Mouse (Mus musculus) macrophage (primary cell): ENCODE data around the gene Copg2. TPM values are rescaled to one million over a fixed set of nuclear protein-coding genes. Genes with fewer than 3 reads are reported as not detected.

Experiments
- H3K27ac ChIP-seq: fragments of 350-480 bp; formaldehyde crosslinking; 2 replicates; pipeline ENCODE4 v1.9.0; 2021
- H3K36me3 ChIP-seq: fragments of 350-480 bp; formaldehyde crosslinking; 2 replicates; pipeline ENCODE4 v1.9.0; 2021; ENCODE audit errors: inconsistent target
- H3K4me3 ChIP-seq: fragments of 350-480 bp; formaldehyde crosslinking; 2 replicates; pipeline ENCODE4 v1.9.0; 2021; ENCODE audit errors: inconsistent target
- H3K79me2 ChIP-seq: fragments of 350-480 bp; formaldehyde crosslinking; 2 replicates; pipeline ENCODE4 v1.9.0; 2021; ENCODE audit errors: inconsistent target
- WGBS: methylation state at CpG from one replicate; pipeline ENCODE4 v1.1.7; 2026; ENCODE audit warnings: inconsistent platforms; ENCODE audit not compliant: missing documents; 5-methylcytosine and 5-hydroxymethylcytosine counted together
- polyA plus RNA-seq: library from polyadenylated mRNA; stranded (reverse); fragments of 250-400 nt; gene quantifications from 3 replicates; pipeline ENCODE4 v1.2.4, GENCODE M21; 2018; ENCODE audit warnings: inconsistent platforms

The Copg2 gene
- polyA plus RNA-seq, 1 experiment from 2014 or later: 17.0 TPM

GRCm38 (mm10) chr6:30749042-30749689, 147.4 kb downstream of the Copg2 start:
- 83% methylated on average over 2 of the region's 2 CpGs for whole genome bisulfite sequencing
- H3K36me3 ChIP-seq: peaks cover 28% of the 10 kb centered on the region
- H3K79me2 ChIP-seq: no peaks in the 10 kb centered on the region
- H3K4me3 ChIP-seq: no peak overlapping the region
- no peak overlapping the region for H3K27ac ChIP-seq

- WGBS: 97% methylated on average over 6 of the region's 6 CpGs
- H3K4me3 ChIP-seq: no peak overlapping the region
- no peaks in the 10 kb centered on the region for H3K79me2 ChIP-seq
- peaks cover 35% of the 10 kb centered on the region for H3K36me3 ChIP-seq
- no peak overlapping the region for H3K27ac ChIP-seq
These were observed 148.2 kb downstream of the Copg2 start for GRCm38 (mm10) chr6:30748358-30748910.

GRCm38 (mm10) chr6:30747631-30748357, 148.8 kb downstream of the Copg2 start:
- Histone ChIP-seq H3K4me3 (no peak overlapping the region), H3K79me2 (no peaks in the 10 kb centered on the region), H3K36me3 (peaks cover 36% of the 10 kb centered on the region), H3K27ac (no peak overlapping the region)
- WGBS: 95% methylated on average over 7 of the region's 7 CpGs

DNA sequence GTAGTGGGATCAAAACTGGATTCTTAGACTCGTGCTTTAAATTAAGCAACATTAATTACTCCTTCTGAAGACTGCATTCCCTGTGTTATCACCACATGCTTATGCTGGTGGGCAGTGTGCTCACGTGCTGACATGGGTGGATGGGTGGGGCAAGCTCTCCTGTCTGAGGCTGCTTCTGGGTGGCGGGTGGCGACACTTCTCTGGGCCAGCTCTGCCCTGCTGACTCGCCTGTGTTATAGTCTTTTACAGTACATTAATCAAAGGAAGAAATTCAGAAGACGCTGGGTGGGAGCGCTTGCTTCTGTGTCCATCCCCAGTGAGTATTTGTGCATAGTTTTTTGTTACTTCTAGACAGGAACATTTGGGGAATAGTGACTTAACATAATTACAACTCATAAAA, 151.0 kb downstream of the Copg2 start:
- Histone ChIP-seq H3K4me3 (no peak overlapping the region), H3K79me2 (no peaks in the 10 kb centered on the region), H3K27ac (no peak overlapping the region), H3K36me3 (peaks cover 35% of the 10 kb centered on the region)
- WGBS: 95% methylated on average over 7 of the region's 7 CpGs

DNA sequence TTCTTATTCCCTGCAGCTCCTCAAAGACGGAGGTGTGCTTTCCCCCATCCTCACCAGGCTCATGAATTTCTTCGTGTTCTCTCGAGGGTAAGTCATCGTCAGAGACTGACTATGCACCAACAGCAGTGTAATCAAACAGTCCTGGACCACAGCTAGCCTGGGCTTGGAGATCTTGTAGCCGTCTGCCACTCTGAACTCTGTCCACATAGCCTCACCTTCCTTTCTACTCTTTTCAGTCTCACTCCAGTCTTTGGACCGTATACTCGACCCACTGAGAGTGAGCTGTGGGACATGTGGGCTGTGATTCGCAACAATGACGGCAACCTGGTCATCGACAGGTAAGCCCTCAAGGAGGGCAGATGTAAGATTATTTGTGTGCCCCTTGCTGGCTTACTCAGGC, 151.7 kb downstream of the Copg2 start:
- Histone ChIP-seq H3K27ac (no peak overlapping the region), H3K4me3 (no peak overlapping the region), H3K36me3 (peaks cover 28% of the 10 kb centered on the region), H3K79me2 (no peaks in the 10 kb centered on the region)
- 96% methylated on average over 10 of the region's 10 CpGs for WGBS

DNA sequence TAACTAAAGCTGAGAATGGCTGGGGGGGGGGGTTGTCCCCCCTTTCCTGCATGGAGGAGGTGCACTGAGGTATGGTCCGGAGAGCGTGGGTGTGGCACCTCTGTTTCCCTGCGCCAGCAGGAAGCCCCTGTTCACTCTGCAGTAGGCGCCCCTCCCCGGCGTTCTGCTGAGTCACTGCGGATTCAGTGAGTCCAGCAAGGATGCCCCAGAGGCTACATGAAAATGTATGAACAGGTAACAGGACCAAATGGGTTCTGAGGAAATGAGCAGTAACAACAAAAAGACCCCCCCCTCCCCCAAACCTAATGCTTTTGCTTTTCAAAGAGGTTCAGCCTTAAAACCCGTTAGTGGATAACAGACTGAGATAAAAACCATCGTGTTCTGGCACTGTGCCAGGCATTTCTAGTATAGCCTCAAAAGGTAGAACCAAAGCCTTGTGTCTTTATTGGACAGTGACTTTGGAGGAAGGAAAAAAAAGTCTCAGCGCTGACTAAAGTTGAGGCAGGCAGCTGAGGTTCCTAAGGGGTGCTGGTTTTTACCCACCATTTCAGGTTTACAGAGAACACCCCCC, 157.3 kb downstream of the Copg2 start:
- H3K27ac ChIP-seq: no peak overlapping the region
- H3K79me2 ChIP-seq: no peaks in the 10 kb centered on the region
- H3K4me3 ChIP-seq: no peak overlapping the region
- 54% methylated on average over 10 of the region's 10 CpGs for WGBS
- peaks cover 8% of the 10 kb centered on the region; the same call in 1 of the 2 replicates for H3K36me3 ChIP-seq

DNA sequence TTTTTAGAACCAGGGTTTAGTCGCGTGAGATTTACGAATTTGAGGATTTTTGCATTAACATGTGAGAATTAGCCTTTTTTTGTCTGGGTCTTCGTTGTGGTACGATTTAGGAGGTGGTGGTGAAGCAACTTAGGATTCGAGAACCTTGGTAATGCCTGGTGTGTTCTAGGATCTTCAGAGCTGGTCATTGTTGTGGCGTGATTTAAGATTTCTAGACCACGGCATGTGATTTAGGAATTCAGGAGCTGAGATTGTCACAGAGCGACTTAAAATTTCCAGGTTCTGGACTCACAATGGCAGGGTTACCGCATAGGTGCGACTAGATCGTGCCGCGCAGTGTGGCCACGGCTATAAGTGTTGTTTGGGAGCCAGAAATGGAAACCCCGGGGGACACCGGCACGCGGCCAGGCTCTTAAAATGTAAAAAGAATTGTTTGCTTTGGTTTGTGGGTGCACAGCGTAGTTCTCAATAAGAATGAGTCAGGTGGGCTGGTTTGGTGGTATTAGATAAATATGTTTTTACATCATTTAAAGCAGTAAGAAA, 158.1 kb downstream of the Copg2 start:
- Histone ChIP-seq H3K27ac (no peak overlapping the region), H3K4me3 (no peak overlapping the region), H3K36me3 (peaks cover 1% of the 10 kb centered on the region; the same call in 1 of the 2 replicates), H3K79me2 (no peaks in the 10 kb centered on the region)
- WGBS: 50% methylated on average over 20 of the region's 20 CpGs

- no peaks in the 10 kb centered on the region for H3K36me3 ChIP-seq
- H3K79me2 ChIP-seq: no peaks in the 10 kb centered on the region
- 35% methylated on average over 65 of the region's 66 CpGs for WGBS
- no peak overlapping the region for H3K27ac ChIP-seq
- H3K4me3 ChIP-seq: no peak overlapping the region
These were observed 158.8 kb downstream of the Copg2 start for GRCm38 (mm10) chr6:30737548-30738463.

GRCm38 (mm10) chr6:30736864-30737547, 159.6 kb downstream of the Copg2 start:
- Histone ChIP-seq H3K4me3 (no peak overlapping the region), H3K27ac (no peak overlapping the region), H3K36me3 (no peaks in the 10 kb centered on the region), H3K79me2 (no peaks in the 10 kb centered on the region)
- 49% methylated on average over 29 of the region's 29 CpGs for WGBS

GRCm38 (mm10) chr6:30736372-30736762, 160.2 kb downstream of the Copg2 start:
- 45% methylated on average over 13 of the region's 13 CpGs for WGBS
- Histone ChIP-seq H3K27ac (no peak overlapping the region), H3K36me3 (no peaks in the 10 kb centered on the region), H3K4me3 (no peak overlapping the region), H3K79me2 (no peaks in the 10 kb centered on the region)

DNA sequence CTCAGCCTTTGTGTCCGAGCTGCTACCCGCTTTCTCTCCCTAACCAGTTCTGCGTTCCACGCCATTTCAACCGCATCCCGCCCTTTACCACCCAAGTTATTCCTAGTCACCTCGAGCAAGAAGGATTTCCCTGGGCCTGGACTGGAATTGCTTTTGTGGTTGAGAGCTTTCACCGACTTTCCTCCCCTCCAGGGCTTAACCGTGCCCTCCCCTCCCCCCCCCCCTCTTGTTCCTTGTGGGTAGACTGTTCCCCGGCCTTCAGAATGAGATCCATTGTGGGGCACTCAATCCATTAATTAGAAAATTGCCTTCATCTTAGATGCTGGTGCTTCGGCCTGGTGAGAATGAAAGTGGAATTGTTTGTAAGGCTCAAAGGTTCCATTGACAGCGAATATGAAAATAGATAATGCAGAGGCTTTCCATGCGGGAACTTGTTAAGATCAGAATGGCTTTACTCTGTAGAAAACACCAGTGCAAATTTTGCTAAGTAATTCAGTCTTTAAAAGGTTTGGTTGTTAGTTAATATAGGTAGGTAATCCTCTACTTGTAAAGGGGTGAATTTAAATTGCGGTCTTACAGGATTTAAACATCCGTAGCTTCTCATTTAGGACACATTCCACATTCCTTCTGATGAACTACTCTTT, 160.7 kb downstream of the Copg2 start:
- Histone ChIP-seq H3K4me3 (no peak overlapping the region), H3K36me3 (no peaks in the 10 kb centered on the region), H3K27ac (no peak overlapping the region), H3K79me2 (no peaks in the 10 kb centered on the region)
- WGBS: 60% methylated on average over 14 of the region's 15 CpGs

- WGBS: 45% methylated on average over 22 of the region's 22 CpGs
- no peaks in the 10 kb centered on the region for H3K36me3 ChIP-seq
- H3K79me2 ChIP-seq: no peaks in the 10 kb centered on the region
- H3K27ac ChIP-seq: no peak overlapping the region
- H3K4me3 ChIP-seq: no peak overlapping the region
These were observed 161.4 kb downstream of the Copg2 start for GRCm38 (mm10) chr6:30734988-30735727.

- Histone ChIP-seq H3K36me3 (no peaks in the 10 kb centered on the region), H3K79me2 (no peaks in the 10 kb centered on the region), H3K4me3 (no peak overlapping the region), H3K27ac (no peak overlapping the region)
- WGBS: 63% methylated on average over 6 of the region's 6 CpGs
These were observed 162.1 kb downstream of the Copg2 start for GRCm38 (mm10) chr6:30734465-30734864.
